In genomic region chr17:90813760-90814159, GRCm38 (mm10) we compare ENCODE assay signal across 17 mouse cellular contexts.
A peak's percentile ranks its signal among the peaks of the same experiment; 100 is the strongest.
DNase-seq lines count a peak whose midpoint lies in the region; ATAC-seq and TF ChIP-seq lines count a peak whose summit lies in the region.
"Had no signal": no experiment of that assay in that cellular context is flagged by ENCODE, and none has a peak within 500 bp of the region (broad histone marks: within the 10 kb centered on the region; RNA-seq: fewer than 3 reads in every experiment).

No protein-coding gene starts in this region.

- no peak overlapping the region for H3K4me2 ChIP-seq in heart, embryonic 12.5 days
- H3K4me2 ChIP-seq: forebrain, embryonic 13.5 days; hindbrain, embryonic 13.5 days; limb, embryonic 13.5 days; neural tube, embryonic 13.5 days had no signal

- intact Hi-C loops in left cerebral cortex, adult 2 months (cut with DNase I), result loop anchor here (5.0 kb wide), 2 partner anchors 79 to 279 kb away; partner anchors contain the start of gene Nrxn1
- intact Hi-C loops in left cerebral cortex, postnatal 36 days (cut with DNase I), result no loop called here

- H3K27me3 ChIP-seq in heart, embryonic 12.5 days (replicated peaks), result no peaks in the 10 kb centered on the region
- H3K27me3 ChIP-seq: forebrain, embryonic 13.5 days; hindbrain, embryonic 13.5 days; limb, embryonic 13.5 days; neural tube, embryonic 13.5 days had no signal

- no peak overlapping the region for H3K27ac ChIP-seq in heart, embryonic 12.5 days (ENCODE audit: poor library complexity, severe bottlenecking)
- H3K27ac ChIP-seq in left cerebral cortex, adult 2 months, result peak overlapping the region; percentile 38; the same call in 1 of the 2 replicates
- H3K27ac ChIP-seq: forebrain, embryonic 13.5 days; gastrocnemius, adult 2 months; hindbrain, embryonic 13.5 days; limb, embryonic 13.5 days; midbrain, embryonic 10.5 days; neural tube, embryonic 13.5 days had no signal

- no peak for TF ChIP-seq CTCF in left cerebral cortex, adult 2 months (IDR thresholded peaks at IDR 0.05)

- no peaks in the 10 kb centered on the region for H3K4me1 ChIP-seq in heart, embryonic 12.5 days (replicated peaks)
- H3K4me1 ChIP-seq: forebrain, embryonic 13.5 days; hindbrain, embryonic 13.5 days; midbrain, embryonic 10.5 days; neural tube, embryonic 13.5 days had no signal

- DNase-seq in cerebellum, adult 8-10 months, result peak; percentile 40
- no peak for DNase-seq in cerebellum, postnatal 4 days (ENCODE audit: low spot score in 2 of 2)
- DNase-seq in heart, adult 9 months (ENCODE audit: low spot score in 2 of 2), result peak; percentile 59 to 72
- no peak for DNase-seq in left cerebral cortex, adult 2 months (ENCODE audit: extremely low spot score in 1 of 2, low spot score in 2 of 2)
- DNase-seq in left cerebral cortex, postnatal 36 days (ENCODE audit: low spot score in 2 of 2), result no peak
- no peak for DNase-seq in adrenal gland, adult (ENCODE audit: inconsistent age in 2 of 2, low spot score in 1 of 2)
- DNase-seq in embryo, embryonic 9.5 days (ENCODE audit: extremely low spot score), result no peak
- DNase-seq: adrenal gland, postnatal 14 days; gastrocnemius, adult 2 months; liver, postnatal 0 days had no signal

- no peak overlapping the region for H3K4me3 ChIP-seq in heart, embryonic 12.5 days
- H3K4me3 ChIP-seq in left cerebral cortex, adult 2 months, result no peak overlapping the region
- H3K4me3 ChIP-seq: forebrain, embryonic 13.5 days; gastrocnemius, adult 2 months; hindbrain, embryonic 13.5 days; limb, embryonic 13.5 days; midbrain, embryonic 10.5 days; neural tube, embryonic 13.5 days had no signal

- no peaks in the 10 kb centered on the region for H3K9me3 ChIP-seq in heart, embryonic 12.5 days (replicated peaks)
- H3K9me3 ChIP-seq: forebrain, embryonic 13.5 days; hindbrain, embryonic 13.5 days; limb, embryonic 13.5 days; midbrain, embryonic 10.5 days; neural tube, embryonic 13.5 days had no signal

- no peak for ATAC-seq in heart, embryonic 12.5 days (ENCODE audit: insufficient number of reproducible peaks, low FRiP score)
- ATAC-seq: forebrain, embryonic 13.5 days; intestine, postnatal 0 days; liver, postnatal 0 days had no signal

- no peaks in the 10 kb centered on the region for H3K36me3 ChIP-seq in heart, embryonic 12.5 days
- H3K36me3 ChIP-seq: hindbrain, embryonic 13.5 days; limb, embryonic 13.5 days; midbrain, embryonic 10.5 days; neural tube, embryonic 13.5 days had no signal

- no peak overlapping the region for H3K9ac ChIP-seq in heart, embryonic 12.5 days
- H3K9ac ChIP-seq: forebrain, embryonic 13.5 days; hindbrain, embryonic 13.5 days; limb, embryonic 13.5 days; liver, postnatal 0 days; neural tube, embryonic 13.5 days had no signal

Comparison
In these comparisons a context has a peak if more than half of its experiments do, and no peak if none do; other contexts are left out.
1. DNase-seq: peak in cerebellum, adult 8-10 months (single experiment) and heart, adult 9 months (2 of 2); none in cerebellum, postnatal 4 days (0 of 2), left cerebral cortex, adult 2 months (0 of 2), left cerebral cortex, postnatal 36 days (0 of 2), adrenal gland, adult (0 of 2) and embryo, embryonic 9.5 days (single experiment).